Mouse (Mus musculus): ENCODE data around the gene Jak1. TPM values are rescaled to one million over a fixed set of nuclear protein-coding genes. Genes with fewer than 3 reads are reported as not detected.

Jak1 gene
- polyA plus RNA-seq, 1 experiment from 2014 or later = 65.1 TPM

DNA sequence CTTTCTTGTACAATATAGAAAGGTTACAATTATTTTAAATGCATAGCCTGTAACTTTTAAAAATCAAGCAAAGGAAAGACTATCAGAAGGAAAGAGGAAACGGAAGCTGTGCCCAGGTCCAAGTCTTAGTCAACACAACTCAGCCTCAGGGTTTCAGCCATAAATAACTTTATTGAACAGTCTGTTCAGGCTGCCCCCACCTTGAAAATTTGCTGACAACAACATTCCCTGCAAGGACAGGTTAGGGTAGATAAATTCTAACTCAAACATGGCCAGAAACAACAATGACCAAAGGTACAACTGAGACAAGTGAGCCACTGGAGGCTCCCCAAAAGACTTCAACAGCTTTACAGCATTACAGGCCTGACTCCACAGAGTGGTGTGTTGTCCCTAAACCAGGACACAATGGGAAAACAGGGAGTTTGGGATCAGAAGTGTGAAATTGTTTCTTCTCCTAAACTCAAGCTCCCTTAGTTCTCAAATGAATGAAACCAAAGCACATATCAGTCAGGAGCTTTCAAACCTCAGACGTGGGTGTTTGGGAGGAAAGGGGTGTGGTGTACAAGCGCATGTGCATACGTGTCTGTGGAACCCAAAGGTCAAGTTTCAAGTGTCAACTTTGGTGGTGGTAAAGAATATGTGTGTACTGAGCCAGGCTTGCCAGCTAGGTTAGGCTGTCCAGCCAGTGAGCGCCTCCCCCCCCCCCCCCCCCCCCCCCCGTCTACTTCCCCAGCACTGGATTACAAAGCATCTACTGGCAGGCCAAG, 14.9 kb downstream of the Jak1 start:
- H3K4me3 ChIP-seq (ENCODE audit: low read depth, low read length) = no peak overlapping the region
- H3K4me2 ChIP-seq = no peak overlapping the region
- H3K27me3 ChIP-seq (ENCODE audit: control insufficient read depth, insufficient read depth, low read length) = no peaks in the 10 kb centered on the region
- H3K4me1 ChIP-seq (ENCODE audit: control insufficient read depth, insufficient read depth, low read length) = peaks cover 28% of the 10 kb centered on the region
- H3K9ac ChIP-seq (ENCODE audit: low read depth, low read length) = no peak overlapping the region
- 64% methylated on average over 5 of the region's 6 CpGs for WGBS (ENCODE audit: insufficient replicate concordance)
- H3K27ac ChIP-seq (ENCODE audit: low read depth, low read length) = no peak overlapping the region
- no peak for ATAC-seq (replicated peaks; ENCODE audit: insufficient number of reproducible peaks, low FRiP score, low TSS enrichment)
- no peaks in the 10 kb centered on the region for H3K9me3 ChIP-seq (replicated peaks; ENCODE audit: control insufficient read depth, low read length)
- no peaks in the 10 kb centered on the region for H3K36me3 ChIP-seq (ENCODE audit: control insufficient read depth, insufficient read depth, low read length)

DNA sequence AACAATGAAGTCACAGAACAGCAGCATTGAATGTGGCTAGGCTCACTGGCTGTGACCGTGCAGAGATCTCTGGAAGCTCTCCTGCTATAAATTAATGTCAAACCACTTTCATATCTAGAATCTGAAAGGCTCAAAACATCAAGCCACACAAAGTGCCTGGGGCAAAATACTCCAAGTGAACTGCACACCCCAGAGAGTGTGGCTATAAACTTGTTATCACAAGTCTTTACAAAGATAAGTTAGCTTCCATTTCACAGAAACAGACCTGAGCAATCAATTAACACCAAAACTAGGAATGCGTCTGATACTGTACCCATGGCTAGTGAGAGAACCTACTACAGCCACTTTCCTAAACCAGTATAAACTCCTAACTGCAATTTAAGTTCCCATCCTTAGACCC, 17.7 kb downstream of the Jak1 start:
- Histone ChIP-seq H3K4me1 (ENCODE audit: control insufficient read depth, insufficient read depth, low read length) (peaks cover 25% of the 10 kb centered on the region), H3K27me3 (ENCODE audit: control insufficient read depth, insufficient read depth, low read length) (no peaks in the 10 kb centered on the region), H3K36me3 (ENCODE audit: control insufficient read depth, insufficient read depth, low read length) (no peaks in the 10 kb centered on the region), H3K27ac (ENCODE audit: low read depth, low read length) (no peak overlapping the region), H3K4me3 (ENCODE audit: low read depth, low read length) (no peak overlapping the region), H3K9ac (ENCODE audit: low read depth, low read length) (no peak overlapping the region), H3K4me2 (no peak overlapping the region), H3K9me3 (replicated peaks; ENCODE audit: control insufficient read depth, low read length) (no peaks in the 10 kb centered on the region)
- WGBS (ENCODE audit: insufficient replicate concordance) = 35% methylated on average over 2 of the region's 2 CpGs
- no peak for ATAC-seq (replicated peaks; ENCODE audit: insufficient number of reproducible peaks, low FRiP score, low TSS enrichment)

DNA sequence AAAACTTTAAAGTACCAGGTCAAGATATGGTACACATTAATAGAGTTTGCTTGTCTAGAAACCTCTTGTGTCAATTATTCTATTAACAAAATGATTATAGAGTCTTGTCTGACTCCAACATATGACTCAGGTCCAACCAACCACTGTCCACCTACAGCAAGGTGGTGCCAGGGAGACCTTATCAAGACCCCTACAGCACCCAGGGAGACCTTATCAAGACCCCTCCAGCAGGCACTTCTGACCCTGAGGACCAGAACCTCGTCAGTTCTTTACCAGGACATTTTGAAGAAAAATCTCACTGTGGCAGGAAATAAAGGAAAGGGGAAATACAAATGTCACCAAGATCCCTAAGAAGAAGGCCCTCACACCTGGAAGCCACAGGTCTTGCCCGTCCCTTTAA, 18.5 kb downstream of the Jak1 start:
- Histone ChIP-seq H3K36me3 (ENCODE audit: control insufficient read depth, insufficient read depth, low read length) (no peaks in the 10 kb centered on the region), H3K9ac (ENCODE audit: low read depth, low read length) (no peak overlapping the region), H3K9me3 (replicated peaks; ENCODE audit: control insufficient read depth, low read length) (no peaks in the 10 kb centered on the region), H3K27me3 (ENCODE audit: control insufficient read depth, insufficient read depth, low read length) (no peaks in the 10 kb centered on the region), H3K4me3 (ENCODE audit: low read depth, low read length) (no peak overlapping the region), H3K4me1 (ENCODE audit: control insufficient read depth, insufficient read depth, low read length) (peaks cover 25% of the 10 kb centered on the region), H3K4me2 (no peak overlapping the region), H3K27ac (ENCODE audit: low read depth, low read length) (no peak overlapping the region)
- WGBS (ENCODE audit: insufficient replicate concordance) = 47% methylated on average over 2 of the region's 2 CpGs
- no peak for ATAC-seq (replicated peaks; ENCODE audit: insufficient number of reproducible peaks, low FRiP score, low TSS enrichment)

DNA sequence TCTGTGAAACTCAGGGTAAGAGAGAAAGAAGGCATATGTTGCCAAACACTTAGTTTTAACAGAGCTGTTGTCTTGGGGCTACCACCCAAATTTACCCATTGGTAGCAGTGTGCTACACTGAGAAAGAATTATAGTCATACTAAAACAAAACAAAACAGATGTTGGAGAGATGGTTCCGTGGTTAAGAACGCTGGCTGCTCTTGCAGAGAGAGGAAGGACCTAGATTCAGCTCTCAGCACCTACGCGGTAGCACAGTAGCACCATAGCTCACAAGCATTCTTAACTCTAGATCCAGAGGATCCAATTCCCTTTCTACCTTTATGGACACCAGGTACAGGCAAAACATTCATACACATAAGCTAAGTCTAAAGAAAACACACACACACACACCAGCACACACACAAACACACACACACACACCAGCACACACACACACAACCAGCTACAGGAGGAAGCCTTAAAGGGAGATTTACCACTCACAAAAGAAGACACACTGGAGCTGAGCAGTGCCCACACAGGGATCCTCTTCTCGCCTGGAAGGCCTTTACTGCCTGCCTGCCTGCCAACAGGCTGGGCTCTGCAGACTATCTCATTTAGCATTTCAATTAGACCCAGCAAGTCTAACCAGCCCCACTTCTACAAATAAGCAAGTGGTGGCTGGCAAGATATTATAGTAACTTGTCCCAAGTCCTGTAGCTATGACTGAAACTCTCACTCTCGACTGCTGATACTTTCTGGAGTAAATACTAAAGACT, 20.6 kb downstream of the Jak1 start:
- no peak overlapping the region for H3K9ac ChIP-seq (ENCODE audit: low read depth, low read length)
- peaks cover 25% of the 10 kb centered on the region for H3K4me1 ChIP-seq (ENCODE audit: control insufficient read depth, insufficient read depth, low read length)
- no peak overlapping the region for H3K27ac ChIP-seq (ENCODE audit: low read depth, low read length)
- no peaks in the 10 kb centered on the region for H3K9me3 ChIP-seq (replicated peaks; ENCODE audit: control insufficient read depth, low read length)
- no peak overlapping the region for H3K4me2 ChIP-seq
- no peak for ATAC-seq (replicated peaks; ENCODE audit: insufficient number of reproducible peaks, low FRiP score, low TSS enrichment)
- no peaks in the 10 kb centered on the region for H3K27me3 ChIP-seq (ENCODE audit: control insufficient read depth, insufficient read depth, low read length)
- H3K4me3 ChIP-seq (ENCODE audit: low read depth, low read length) = no peak overlapping the region
- 75% methylated on average over 6 of the region's 6 CpGs for WGBS (ENCODE audit: insufficient replicate concordance)
- H3K36me3 ChIP-seq (ENCODE audit: control insufficient read depth, insufficient read depth, low read length) = no peaks in the 10 kb centered on the region

DNA sequence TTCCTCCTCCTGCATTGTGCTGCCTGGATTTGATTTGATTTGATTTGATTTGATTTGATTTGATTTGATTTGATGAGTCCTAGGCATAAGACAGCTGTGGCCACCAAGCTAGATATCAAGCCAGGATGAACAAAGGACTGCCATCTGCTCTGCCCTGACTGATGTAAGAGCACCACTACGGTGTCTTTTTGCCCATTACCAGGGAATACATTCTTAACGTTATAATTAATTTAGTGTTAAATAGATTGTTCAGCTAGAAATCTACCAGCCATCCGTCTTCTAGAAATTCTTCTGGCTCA, 24.3 kb downstream of the Jak1 start:
- Histone ChIP-seq H3K27me3 (ENCODE audit: control insufficient read depth, insufficient read depth, low read length) (no peaks in the 10 kb centered on the region), H3K4me2 (no peak overlapping the region), H3K9me3 (replicated peaks; ENCODE audit: control insufficient read depth, low read length) (no peaks in the 10 kb centered on the region), H3K4me1 (ENCODE audit: control insufficient read depth, insufficient read depth, low read length) (peaks cover 19% of the 10 kb centered on the region), H3K36me3 (ENCODE audit: control insufficient read depth, insufficient read depth, low read length) (no peaks in the 10 kb centered on the region), H3K4me3 (ENCODE audit: low read depth, low read length) (no peak overlapping the region), H3K27ac (ENCODE audit: low read depth, low read length) (no peak overlapping the region), H3K9ac (ENCODE audit: low read depth, low read length) (no peak overlapping the region)
- WGBS (ENCODE audit: insufficient replicate concordance) = 83% methylated on average over 3 of the region's 3 CpGs
- ATAC-seq (replicated peaks; ENCODE audit: insufficient number of reproducible peaks, low FRiP score, low TSS enrichment) = no peak

DNA sequence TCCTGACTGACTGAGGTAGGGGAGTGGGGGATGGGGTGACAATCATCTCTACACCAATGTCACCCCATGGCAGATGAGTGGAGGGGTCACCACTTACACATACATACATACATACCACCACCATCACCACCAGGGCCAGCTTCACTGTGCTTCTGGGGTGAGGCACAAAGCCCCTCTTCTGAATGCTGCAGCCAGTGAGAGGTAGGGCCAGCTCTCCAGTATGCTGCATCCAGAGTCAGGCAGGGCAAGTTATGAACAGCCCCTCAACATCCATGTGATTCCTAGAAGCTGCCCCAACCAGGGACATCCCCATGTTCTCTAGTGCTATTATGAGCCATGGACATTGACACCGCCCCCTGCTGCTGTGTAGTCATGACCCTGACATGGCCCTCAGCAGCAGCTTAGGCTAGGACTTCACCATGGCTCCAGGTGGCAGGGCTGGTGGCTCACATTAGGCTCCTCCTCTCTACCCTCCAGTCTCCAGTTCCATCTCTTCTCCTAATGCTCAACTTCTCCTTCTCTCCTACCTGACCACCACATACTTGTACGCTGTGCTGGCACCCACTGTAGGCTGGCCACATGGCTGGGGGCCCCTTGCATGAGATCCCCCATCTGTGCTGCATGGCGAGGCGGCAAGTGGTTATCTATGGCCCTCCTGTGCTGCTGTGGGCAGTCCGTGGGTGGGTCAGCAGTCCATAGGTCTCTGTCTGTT, 24.8 kb downstream of the Jak1 start:
- no peak overlapping the region for H3K27ac ChIP-seq (ENCODE audit: low read depth, low read length)
- no peak overlapping the region for H3K9ac ChIP-seq (ENCODE audit: low read depth, low read length)
- H3K36me3 ChIP-seq (ENCODE audit: control insufficient read depth, insufficient read depth, low read length) = no peaks in the 10 kb centered on the region
- H3K27me3 ChIP-seq (ENCODE audit: control insufficient read depth, insufficient read depth, low read length) = no peaks in the 10 kb centered on the region
- no peak overlapping the region for H3K4me3 ChIP-seq (ENCODE audit: low read depth, low read length)
- no peaks in the 10 kb centered on the region for H3K9me3 ChIP-seq (replicated peaks; ENCODE audit: control insufficient read depth, low read length)
- H3K4me2 ChIP-seq = no peak overlapping the region
- H3K4me1 ChIP-seq (ENCODE audit: control insufficient read depth, insufficient read depth, low read length) = peaks cover 14% of the 10 kb centered on the region
- ATAC-seq (replicated peaks; ENCODE audit: insufficient number of reproducible peaks, low FRiP score, low TSS enrichment) = no peak
- WGBS (ENCODE audit: insufficient replicate concordance) = 89% methylated on average over 5 of the region's 5 CpGs

DNA sequence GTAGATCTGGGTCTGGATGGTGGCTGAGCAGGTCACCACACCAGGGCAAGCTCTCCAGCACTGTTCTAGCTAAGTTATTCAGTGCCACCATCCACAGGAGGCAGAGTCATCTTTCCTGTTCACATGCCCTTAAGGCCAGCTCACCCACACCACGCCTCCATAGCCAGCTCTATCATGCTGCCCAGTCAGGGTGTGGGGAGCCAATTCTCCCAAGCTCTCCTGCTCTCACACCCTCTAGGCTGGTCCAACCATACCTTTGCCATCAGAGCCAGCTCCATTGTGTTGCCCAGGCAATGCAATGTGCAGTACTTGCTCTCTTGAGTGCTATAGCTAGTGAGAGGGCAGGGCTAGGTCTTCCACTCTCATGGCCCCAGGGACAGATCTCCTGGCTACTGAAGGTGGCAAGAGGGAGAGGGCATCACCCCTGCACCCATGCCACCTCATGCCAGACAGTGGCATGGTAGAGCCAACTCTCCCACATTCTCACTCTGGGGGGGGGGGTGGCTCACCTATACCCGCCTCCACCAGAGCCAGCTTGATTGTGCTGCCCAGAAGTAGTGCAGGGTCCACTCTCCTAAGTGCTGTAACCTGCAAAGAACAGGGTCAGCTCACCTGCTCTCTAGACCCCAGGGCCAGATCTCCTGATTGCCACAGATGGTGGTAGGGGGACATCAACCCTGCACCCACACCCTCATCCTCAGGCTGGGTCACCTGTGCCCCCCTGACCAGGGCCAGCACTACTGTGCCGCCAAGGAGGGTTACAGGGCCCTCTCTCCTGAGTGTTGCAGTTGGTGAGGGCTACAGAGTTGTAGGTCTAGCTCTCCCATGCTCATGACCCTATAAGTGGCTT, 25.5 kb downstream of the Jak1 start:
- WGBS (ENCODE audit: insufficient replicate concordance) = 77% methylated on average over 3 of the region's 3 CpGs
- H3K27me3 ChIP-seq (ENCODE audit: control insufficient read depth, insufficient read depth, low read length) = no peaks in the 10 kb centered on the region
- no peaks in the 10 kb centered on the region for H3K9me3 ChIP-seq (replicated peaks; ENCODE audit: control insufficient read depth, low read length)
- H3K4me3 ChIP-seq (ENCODE audit: low read depth, low read length) = no peak overlapping the region
- ATAC-seq (replicated peaks; ENCODE audit: insufficient number of reproducible peaks, low FRiP score, low TSS enrichment) = 0 out of 2 replicates have a peak, but pooled peaks have one; percentile 46
- H3K4me2 ChIP-seq = no peak overlapping the region
- no peak overlapping the region for H3K27ac ChIP-seq (ENCODE audit: low read depth, low read length)
- H3K9ac ChIP-seq (ENCODE audit: low read depth, low read length) = no peak overlapping the region
- no peaks in the 10 kb centered on the region for H3K36me3 ChIP-seq (ENCODE audit: control insufficient read depth, insufficient read depth, low read length)
- peaks cover 7% of the 10 kb centered on the region for H3K4me1 ChIP-seq (ENCODE audit: control insufficient read depth, insufficient read depth, low read length)

DNA sequence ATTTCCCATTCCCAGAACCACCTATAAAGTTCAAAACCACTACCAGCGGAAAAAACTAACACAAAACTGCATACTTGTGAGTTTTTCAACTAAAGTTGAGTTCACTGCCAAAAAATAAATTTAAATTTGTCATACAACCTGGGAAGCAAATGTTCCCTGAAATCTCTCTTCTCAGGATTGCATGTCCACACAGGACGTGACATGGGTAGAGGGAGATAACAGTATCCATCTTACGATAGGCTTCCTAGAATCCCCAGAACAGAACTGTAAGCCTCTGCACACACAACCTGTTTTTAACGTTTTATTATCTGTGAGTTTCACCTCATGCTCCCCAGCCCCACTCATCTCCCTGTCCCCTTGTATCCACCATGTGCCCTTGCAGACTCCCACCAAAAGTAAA, 26.5 kb downstream of the Jak1 start:
- no peak for ATAC-seq (replicated peaks; ENCODE audit: insufficient number of reproducible peaks, low FRiP score, low TSS enrichment)
- Histone ChIP-seq H3K4me1 (ENCODE audit: control insufficient read depth, insufficient read depth, low read length) (peaks cover 6% of the 10 kb centered on the region; the same call in 1 of the 2 replicates), H3K36me3 (ENCODE audit: control insufficient read depth, insufficient read depth, low read length) (no peaks in the 10 kb centered on the region), H3K9ac (ENCODE audit: low read depth, low read length) (no peak overlapping the region), H3K4me3 (ENCODE audit: low read depth, low read length) (no peak overlapping the region), H3K9me3 (replicated peaks; ENCODE audit: control insufficient read depth, low read length) (no peaks in the 10 kb centered on the region), H3K4me2 (no peak overlapping the region), H3K27me3 (ENCODE audit: control insufficient read depth, insufficient read depth, low read length) (no peaks in the 10 kb centered on the region), H3K27ac (ENCODE audit: low read depth, low read length) (no peak overlapping the region)
- 59% methylated on average over 4 of the region's 4 CpGs for WGBS (ENCODE audit: insufficient replicate concordance)

Measured in heart, embryonic 11.5 days (tissue).